Mouse (Mus musculus): ENCODE measurements around the gene Hrk.

The Hrk gene

DNA sequence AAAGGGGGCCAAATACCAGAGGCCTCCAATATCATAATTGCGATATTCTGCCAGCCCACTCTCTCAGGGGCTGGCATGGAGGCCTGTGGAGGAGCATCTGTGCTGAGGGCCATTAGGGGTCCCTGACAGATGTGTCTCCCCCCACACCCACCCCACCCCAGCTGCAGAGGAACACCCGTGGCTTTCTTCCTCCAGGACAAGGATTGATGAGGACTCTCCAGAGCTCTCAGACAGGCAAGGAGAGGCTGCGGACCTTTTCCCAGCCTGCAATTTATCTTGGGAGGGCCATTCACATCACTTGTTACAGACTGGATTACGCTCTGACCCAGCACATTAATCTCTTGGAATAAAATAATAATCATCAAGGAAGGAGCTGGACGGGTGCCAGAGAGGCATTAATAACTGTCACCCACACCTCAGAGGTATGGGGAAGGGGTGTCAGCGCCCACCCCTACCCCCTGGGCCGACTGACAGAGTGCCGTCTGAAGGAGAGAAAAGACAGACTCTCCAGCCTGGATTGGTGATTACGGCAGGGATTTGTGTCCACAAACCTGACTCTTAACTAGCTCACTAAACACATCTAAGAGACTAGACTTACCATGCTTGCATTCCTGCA lies 58.8 kb downstream of the Hrk start:
- in situ Hi-C loops (cut with MboI): no loop called here

- in situ Hi-C loops (cut with MboI): no loop called here
Measured at GRCm38 (mm10) chr5:118230071-118230611, 65.7 kb downstream of the Hrk start.

DNA sequence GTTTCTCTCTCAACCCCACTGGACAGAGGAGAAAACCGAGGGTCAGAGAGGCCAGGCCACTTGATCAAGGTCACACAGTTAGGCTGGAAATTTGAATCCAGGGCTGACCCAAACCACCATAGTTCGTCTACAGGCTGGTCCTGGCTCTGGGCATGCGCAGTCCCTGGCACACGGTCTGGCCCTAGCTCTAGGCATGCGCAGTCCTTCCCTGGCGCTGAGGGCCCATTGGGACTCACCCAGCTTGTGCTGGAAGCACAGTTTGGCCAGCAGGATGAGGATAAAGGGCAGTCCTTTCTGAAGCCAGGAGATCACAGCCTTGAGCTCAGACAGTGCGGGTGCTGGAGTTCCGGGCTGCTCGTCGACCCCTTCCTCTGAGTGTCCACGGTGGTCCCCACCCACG lies 72.4 kb downstream of the Hrk start:
- in situ Hi-C loops (cut with MboI): no loop called here

All from mature B cell (primary cell).